Mouse (Mus musculus) hindbrain, embryonic 15.5 days (tissue): ENCODE data around the gene Sap25. TPM values are rescaled to one million over a fixed set of nuclear protein-coding genes. Genes with fewer than 3 reads are reported as not detected.

ENCODE experiments used
- ATAC-seq: fragments of 200-750 bp; cut with Nextera tagmentation; 2 replicates; pipeline ENCODE4 v1.8.0; 2017; ENCODE audit warnings: low read depth, moderate number of reproducible peaks, moderate TSS enrichment; ENCODE audit not compliant: low FRiP score
- H3K27ac ChIP-seq: fragments of 300-500 bp; sonication (generic); replicated peaks from 2 replicates; pipeline ENCODE4 v1.5.1; 2015; ENCODE audit warnings: mild to moderate bottlenecking, inconsistent platforms
- H3K27me3 ChIP-seq: fragments of 300-500 bp; sonication (generic); 2 replicates; pipeline ENCODE4 v1.6.1; 2015; ENCODE audit warnings: control low read depth, inconsistent platforms
- H3K36me3 ChIP-seq: fragments of 300-500 bp; sonication (generic); 2 replicates; pipeline ENCODE4 v1.6.1; 2015; ENCODE audit warnings: control low read depth, inconsistent platforms
- H3K4me1 ChIP-seq: fragments of 300-500 bp; sonication (generic); replicated peaks from 2 replicates; pipeline ENCODE4 v1.6.1; 2015; ENCODE audit warnings: control low read depth, inconsistent platforms
- H3K4me2 ChIP-seq: fragments of 300-500 bp; sonication (generic); 2 replicates; pipeline ENCODE4 v1.6.1; 2015; ENCODE audit warnings: moderate library complexity, mild to moderate bottlenecking, inconsistent platforms
- H3K4me3 ChIP-seq: fragments of 300-500 bp; sonication (generic); 2 replicates; pipeline ENCODE4 v1.5.1; 2015; ENCODE audit warnings: mild to moderate bottlenecking, inconsistent platforms
- H3K9ac ChIP-seq: fragments of 300-500 bp; sonication (generic); 2 replicates; pipeline ENCODE4 v1.6.1; 2015; ENCODE audit warnings: inconsistent platforms
- H3K9me3 ChIP-seq: fragments of 300-500 bp; sonication (generic); 2 replicates; pipeline ENCODE4 v1.6.1; 2016; ENCODE audit warnings: control low read depth, inconsistent platforms
- WGBS: fragments of 180-500 bp; shearing (Covaris S2); methylation state at CpG from one replicate; pipeline ENCODE4 v1.1.7; 2015; 5-methylcytosine and 5-hydroxymethylcytosine counted together
- polyA plus RNA-seq: library from polyadenylated mRNA; unstranded; fragments of >200 nt; fragmentation: Nextera tagmentation; extraction: Ambion mirVana; gene quantifications from 2 replicates; pipeline ENCODE4 v1.2.1, GENCODE M21; 2015

Gene Sap25
- polyA plus RNA-seq, 1 experiment from 2014 or later = 6.1 TPM

GRCm38 (mm10) chr5:137629906-137630545 is 11.1 kb upstream of the Sap25 start:
- peak overlapping the region; percentile 83 for H3K4me3 ChIP-seq
- H3K9ac ChIP-seq = peak overlapping the region; percentile 86
- peak overlapping the region; percentile 95 for H3K4me2 ChIP-seq

GRCm38 (mm10) chr5:137630602-137631001 is 10.5 kb upstream of the Sap25 start:
- H3K9ac ChIP-seq = 0 out of 2 replicates have a peak overlapping the region, but pooled peaks have one; percentile 10
- peak overlapping the region; percentile 95 for H3K4me2 ChIP-seq
- no peaks in the 10 kb centered on the region for H3K9me3 ChIP-seq
- WGBS = 50% methylated on average over 3 of the region's 3 CpGs
- H3K27me3 ChIP-seq = no peaks in the 10 kb centered on the region
- peak overlapping the region; percentile 60 for H3K27ac ChIP-seq
- no peak for ATAC-seq
- H3K4me1 ChIP-seq = peaks cover 45% of the 10 kb centered on the region
- H3K4me3 ChIP-seq = no peak overlapping the region
- peaks cover 6% of the 10 kb centered on the region; the same call in 1 of the 2 replicates for H3K36me3 ChIP-seq

More at GRCm38 (mm10) chr5:137629906-137630545, 11.1 kb upstream of the Sap25 start:
- ATAC-seq = no peak
- H3K27me3 ChIP-seq = no peaks in the 10 kb centered on the region
- H3K27ac ChIP-seq = peak overlapping the region; percentile 60
- no peaks in the 10 kb centered on the region for H3K9me3 ChIP-seq
- peaks cover under 1% of the 10 kb centered on the region; the same call in 1 of the 2 replicates for H3K36me3 ChIP-seq
- peaks cover 45% of the 10 kb centered on the region for H3K4me1 ChIP-seq
- 27% methylated on average over 6 of the region's 6 CpGs for WGBS

- H3K36me3 ChIP-seq = peaks cover 12% of the 10 kb centered on the region; the same call in 1 of the 2 replicates
- H3K27ac ChIP-seq = peak overlapping the region; percentile 60
- 0 out of 2 replicates have a peak overlapping the region, but pooled peaks have one; percentile 10 for H3K9ac ChIP-seq
- H3K4me1 ChIP-seq = peaks cover 45% of the 10 kb centered on the region
- no peaks in the 10 kb centered on the region for H3K27me3 ChIP-seq
- H3K4me3 ChIP-seq = 0 out of 2 replicates have a peak overlapping the region, but pooled peaks have one; percentile 2
- H3K4me2 ChIP-seq = peak overlapping the region; percentile 95
- H3K9me3 ChIP-seq = no peaks in the 10 kb centered on the region
- no peak for ATAC-seq
- WGBS = 65% methylated on average over 9 of the region's 9 CpGs
Observed at GRCm38 (mm10) chr5:137631171-137631570, 10.0 kb upstream of the Sap25 start.

GRCm38 (mm10) chr5:137631591-137631990 is 9.5 kb upstream of the Sap25 start:
- H3K4me1 ChIP-seq = peaks cover 45% of the 10 kb centered on the region
- H3K27me3 ChIP-seq = no peaks in the 10 kb centered on the region
- H3K9ac ChIP-seq = no peak overlapping the region
- H3K36me3 ChIP-seq = peaks cover 16% of the 10 kb centered on the region; the same call in 1 of the 2 replicates
- H3K4me2 ChIP-seq = peak overlapping the region; percentile 95; the same call in 1 of the 2 replicates
- 72% methylated on average over 4 of the region's 4 CpGs for WGBS
- H3K27ac ChIP-seq = peak overlapping the region; percentile 60; the same call in 1 of the 2 replicates
- ATAC-seq = no peak
- H3K9me3 ChIP-seq = no peaks in the 10 kb centered on the region
- 0 out of 2 replicates have a peak overlapping the region, but pooled peaks have one; percentile 2 for H3K4me3 ChIP-seq

GRCm38 (mm10) chr5:137633397-137634084 is 7.6 kb upstream of the Sap25 start:
- Histone ChIP-seq H3K36me3 (peaks cover 35% of the 10 kb centered on the region), H3K27me3 (no peaks in the 10 kb centered on the region), H3K4me2 (no peak overlapping the region), H3K4me1 (peaks cover 38% of the 10 kb centered on the region), H3K9ac (no peak overlapping the region), H3K4me3 (no peak overlapping the region), H3K9me3 (no peaks in the 10 kb centered on the region), H3K27ac (no peak overlapping the region)
- no peak for ATAC-seq
- 72% methylated on average over 12 of the region's 12 CpGs for WGBS

- H3K4me1 ChIP-seq = no peaks in the 10 kb centered on the region
- no peak overlapping the region for H3K9ac ChIP-seq
- peaks cover 59% of the 10 kb centered on the region for H3K36me3 ChIP-seq
- no peak overlapping the region for H3K27ac ChIP-seq
- ATAC-seq = no peak
- 88% methylated on average over 7 of the region's 7 CpGs for WGBS
- H3K9me3 ChIP-seq = no peaks in the 10 kb centered on the region
- H3K4me3 ChIP-seq = no peak overlapping the region
- H3K4me2 ChIP-seq = no peak overlapping the region
- peaks cover 12% of the 10 kb centered on the region; the same call in 1 of the 2 replicates for H3K27me3 ChIP-seq
Observed at GRCm38 (mm10) chr5:137639472-137639871, 1.7 kb upstream of the Sap25 start.

GRCm38 (mm10) chr5:137642886-137643285 is 1.8 kb downstream of the Sap25 start:
- Histone ChIP-seq H3K9ac (no peak overlapping the region), H3K27me3 (peaks cover 37% of the 10 kb centered on the region), H3K9me3 (no peaks in the 10 kb centered on the region), H3K36me3 (peaks cover 31% of the 10 kb centered on the region), H3K27ac (no peak overlapping the region), H3K4me1 (peaks cover 8% of the 10 kb centered on the region), H3K4me3 (no peak overlapping the region), H3K4me2 (no peak overlapping the region)
- no peak for ATAC-seq
- 56% methylated on average over 4 of the region's 4 CpGs for WGBS

GRCm38 (mm10) chr5:137644484-137644883 is 3.4 kb downstream of the Sap25 start:
- Histone ChIP-seq H3K9me3 (no peaks in the 10 kb centered on the region), H3K4me3 (no peak overlapping the region), H3K27ac (no peak overlapping the region), H3K27me3 (peaks cover 37% of the 10 kb centered on the region), H3K36me3 (peaks cover 18% of the 10 kb centered on the region), H3K4me1 (peaks cover 13% of the 10 kb centered on the region), H3K9ac (no peak overlapping the region), H3K4me2 (no peak overlapping the region)
- 40% methylated on average over 19 of the region's 19 CpGs for WGBS
- no peak for ATAC-seq

GRCm38 (mm10) chr5:137645091-137645651 is 4.0 kb downstream of the Sap25 start:
- peaks cover 18% of the 10 kb centered on the region for H3K4me1 ChIP-seq
- peaks cover 11% of the 10 kb centered on the region for H3K36me3 ChIP-seq
- H3K9ac ChIP-seq = 0 out of 2 replicates have a peak overlapping the region, but pooled peaks have one; percentile 9
- 3% methylated on average over 44 of the region's 44 CpGs for WGBS
- no peak for ATAC-seq
- H3K4me3 ChIP-seq = peak overlapping the region; percentile 27
- no peaks in the 10 kb centered on the region for H3K9me3 ChIP-seq
- H3K27me3 ChIP-seq = peaks cover 37% of the 10 kb centered on the region
- no peak overlapping the region for H3K27ac ChIP-seq
- peak overlapping the region; percentile 49 for H3K4me2 ChIP-seq

GRCm38 (mm10) chr5:137645652-137646091 is 4.5 kb downstream of the Sap25 start, which contains the start of gene Irs3:
Gene Irs3, minus strand, starts transcription at chr5:137645714.
- no peaks in the 10 kb centered on the region for H3K9me3 ChIP-seq
- H3K4me2 ChIP-seq = peak within 1 kb of the TSS; percentile 49
- no peak for ATAC-seq
- no peak within 1 kb of the TSS for H3K27ac ChIP-seq
- 14% methylated on average over 11 of the region's 11 CpGs for WGBS
- peaks cover 37% of the 10 kb centered on the region for H3K27me3 ChIP-seq
- peaks cover 22% of the 10 kb centered on the region for H3K4me1 ChIP-seq
- H3K36me3 ChIP-seq = peaks cover 6% of the 10 kb centered on the region
- peak within 1 kb of the TSS; percentile 27 for H3K4me3 ChIP-seq
- H3K9ac ChIP-seq = 0 out of 2 replicates have a peak within 1 kb of the TSS, but pooled peaks have one; percentile 9

GRCm38 (mm10) chr5:137647827-137648601 is 6.9 kb downstream of the Sap25 start:
- Histone ChIP-seq H3K36me3 (peaks cover 7% of the 10 kb centered on the region; the same call in 1 of the 2 replicates), H3K27me3 (peaks cover 35% of the 10 kb centered on the region), H3K9me3 (no peaks in the 10 kb centered on the region), H3K4me2 (no peak overlapping the region), H3K4me1 (peaks cover 22% of the 10 kb centered on the region), H3K9ac (no peak overlapping the region), H3K4me3 (no peak overlapping the region), H3K27ac (peak overlapping the region; percentile 34; the same call in 1 of the 2 replicates)
- WGBS = 75% methylated on average over 9 of the region's 9 CpGs
- peak; percentile 71; the same call in 1 of the 2 replicates for ATAC-seq
